Mouse (Mus musculus): ENCODE data around the gene Tbxas1. TPM values are rescaled to one million over a fixed set of nuclear protein-coding genes. Genes with fewer than 3 reads are reported as not detected.

Gene Tbxas1
- total RNA-seq, 2 experiments from 2014 or later, result 2.4 to 3.3 TPM

GRCm38 (mm10) chr6:39112701-39113100 lies 237.5 kb downstream of the Tbxas1 start:
- no peak for DNase-seq (ENCODE audit: low spot score in 2 of 2)

GRCm38 (mm10) chr6:39113141-39113540 lies 237.9 kb downstream of the Tbxas1 start:
- DNase-seq (ENCODE audit: low spot score in 2 of 2), result no peak

DNA sequence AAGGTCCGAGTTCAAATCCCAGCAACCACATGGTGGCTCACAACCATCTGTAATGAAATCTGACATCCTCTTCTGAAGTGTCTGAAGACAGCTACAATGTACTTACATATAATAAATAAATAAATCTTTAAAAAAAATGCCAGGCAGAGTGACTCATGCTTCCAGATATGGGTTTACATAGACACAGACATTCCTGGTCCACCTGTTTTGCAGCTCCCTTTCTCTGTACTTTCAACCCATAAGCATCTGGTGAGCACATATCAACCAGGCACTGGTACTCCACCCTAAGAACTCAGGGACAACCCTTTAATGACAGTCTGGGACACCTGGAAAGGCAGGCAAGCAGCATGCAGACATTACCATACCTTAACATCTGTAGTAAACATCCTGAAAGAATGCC lies 240.2 kb downstream of the Tbxas1 start:
- no peak for DNase-seq (ENCODE audit: low spot score in 2 of 2)

DNA sequence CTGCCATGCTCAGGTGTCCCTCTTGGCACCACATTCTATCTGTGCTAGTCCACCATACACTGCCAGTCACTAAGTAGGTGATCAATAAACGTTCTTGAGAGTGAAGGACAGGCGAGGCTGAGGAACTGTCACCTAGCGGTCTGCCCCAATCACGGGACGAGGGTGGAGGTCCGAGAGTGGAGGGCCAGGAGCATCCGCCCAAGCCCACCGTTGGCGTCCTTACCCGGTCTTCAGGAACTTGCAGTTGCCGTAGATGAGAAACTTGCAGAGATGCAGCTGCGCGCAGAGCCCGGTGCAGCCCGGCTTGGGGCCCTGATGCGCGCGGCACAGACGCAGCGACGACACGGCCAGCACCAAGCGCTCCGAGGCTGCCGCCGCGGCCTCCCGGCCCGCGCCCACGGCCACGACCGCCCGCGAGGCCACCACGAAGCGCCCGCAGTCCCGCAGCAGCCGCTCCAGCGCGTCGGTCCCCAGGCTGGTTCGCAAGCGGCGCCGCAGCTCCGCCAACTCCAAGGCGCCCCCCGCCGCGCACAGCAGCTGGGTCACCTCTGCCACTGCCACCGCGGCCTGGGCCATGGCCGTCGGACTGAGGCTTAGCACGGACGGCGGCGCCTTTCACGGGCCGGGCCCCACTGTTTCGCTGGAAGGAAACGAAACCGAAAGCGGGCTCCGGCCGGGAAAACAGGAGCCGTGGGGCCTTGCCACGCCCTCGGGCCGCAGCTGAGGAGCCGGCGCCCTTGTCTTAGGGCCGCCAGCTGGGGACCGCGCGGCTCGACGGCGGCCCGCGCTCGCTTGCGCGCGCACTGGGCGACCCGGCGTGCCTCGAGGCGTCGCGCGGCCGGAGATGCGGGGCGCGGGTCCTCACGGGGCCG lies 242.6 kb downstream of the Tbxas1 start, which contains the start of gene Parp12:
Gene Parp12, minus strand, starts transcription at position 766 of the 872 bp plus-strand sequence.
- DNase-seq (ENCODE audit: low spot score in 2 of 2), result peak; percentile 65 to 85

DNA sequence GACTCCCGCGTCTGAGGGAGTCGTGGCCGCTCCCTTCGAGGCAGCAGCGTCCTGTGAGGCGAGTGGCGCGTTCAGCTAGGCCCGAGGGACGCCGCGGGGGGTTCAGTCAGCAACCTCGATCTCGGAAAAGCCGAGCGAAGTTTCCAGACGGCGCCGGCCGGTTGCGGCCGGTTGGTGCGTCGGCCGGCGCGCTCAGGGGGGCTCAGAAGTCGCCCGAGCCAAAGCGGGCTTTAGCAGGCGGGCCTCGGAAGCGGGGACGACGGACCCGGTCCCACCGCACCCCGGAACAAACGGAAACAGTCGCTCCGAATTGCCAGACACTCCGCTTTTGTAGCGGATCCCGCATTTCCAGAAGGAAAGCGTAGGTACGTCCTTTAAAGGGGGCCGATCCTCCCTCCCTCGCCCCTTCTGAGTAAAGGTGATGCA lies 243.3 kb downstream of the Tbxas1 start:
- peak; percentile 56 to 62 for DNase-seq (ENCODE audit: low spot score in 2 of 2)

- no peak for DNase-seq (ENCODE audit: low spot score in 2 of 2)
Observed at GRCm38 (mm10) chr6:39120685-39121084, 245.5 kb downstream of the Tbxas1 start.

- no peak for DNase-seq (ENCODE audit: low spot score in 2 of 2)
Observed at GRCm38 (mm10) chr6:39124719-39125118, 249.5 kb downstream of the Tbxas1 start.

GRCm38 (mm10) chr6:39131480-39131879 lies 256.3 kb downstream of the Tbxas1 start:
- no peak for DNase-seq (ENCODE audit: low spot score in 2 of 2)

- no peak for DNase-seq (ENCODE audit: low spot score in 2 of 2)
Observed at GRCm38 (mm10) chr6:39132556-39132955, 257.4 kb downstream of the Tbxas1 start.

Other genes starting within 250 kb of the Tbxas1 start
- under 1 TPM; 0.29 to 0.37 TPM for gene Klrg2, start 238.2 kb upstream of the Tbxas1 start, total RNA-seq (2021)
- 1 to 10 TPM; 1.3 to 1.7 TPM for gene Clec2l, start 212.3 kb upstream of the Tbxas1 start, total RNA-seq (2021)
- 10 to 100 TPM; 37.0 to 37.7 TPM for gene Hipk2, start 761 bp downstream of the Tbxas1 start, total RNA-seq (2021)
- gene Parp12, start 242.9 kb downstream of the Tbxas1 start, total RNA-seq (2021), result 1 to 10 TPM; 7.7 to 8.1 TPM